Mouse (Mus musculus) forebrain, embryonic 14.5 days (tissue): ENCODE results near the gene 4930451I11Rik. TPM values are rescaled to one million over a fixed set of nuclear protein-coding genes. Genes with fewer than 3 reads are reported as not detected.

Experiments
- ATAC-seq: fragments of 200-750 bp; cut with Nextera tagmentation; 2 replicates; pipeline ENCODE4 v1.8.0; 2017; ENCODE audit warnings: mild to moderate bottlenecking, moderate library complexity
- DNase-seq: peaks from one replicate; pipeline ENCODE4 v3.0.0-alpha.2; 2015; ENCODE audit warnings: low spot score
- H3K27ac ChIP-seq: fragments of 300-500 bp; sonication (generic); 2 replicates; pipeline ENCODE4 v1.5.1; 2014; ENCODE audit warnings: low read depth, mild to moderate bottlenecking, control low read depth, low read length, moderate library complexity
- H3K27me3 ChIP-seq: fragments of 300-500 bp; sonication (generic); replicated peaks from 2 replicates; pipeline ENCODE4 v1.6.1; 2014; ENCODE audit warnings: low read length, control low read depth, mixed read lengths; ENCODE audit not compliant: control insufficient read depth, insufficient read depth
- H3K36me3 ChIP-seq: fragments of 300-500 bp; sonication (generic); 2 replicates; pipeline ENCODE4 v1.6.1; 2014; ENCODE audit warnings: low read length, control low read depth; ENCODE audit not compliant: control insufficient read depth, insufficient read depth
- H3K4me1 ChIP-seq: fragments of 300-500 bp; sonication (generic); 2 replicates; pipeline ENCODE4 v1.6.1; 2014; ENCODE audit warnings: antibody characterized with exemption, low read length, control low read depth; ENCODE audit not compliant: control insufficient read depth, insufficient read depth
- H3K4me2 ChIP-seq: fragments of 300-500 bp; sonication (generic); 2 replicates; pipeline ENCODE4 v1.6.1; 2014; ENCODE audit warnings: mild to moderate bottlenecking, control low read depth, low read length
- H3K4me3 ChIP-seq: fragments of 300-500 bp; sonication (generic); 2 replicates; pipeline ENCODE4 v1.5.1; 2014; ENCODE audit warnings: low read depth, low read length, control low read depth
- H3K9ac ChIP-seq: fragments of 300-500 bp; sonication (generic); 2 replicates; pipeline ENCODE4 v1.6.1; 2014; ENCODE audit warnings: mild to moderate bottlenecking, low read length, control low read depth, moderate library complexity
- H3K9me3 ChIP-seq: fragments of 300-500 bp; sonication (generic); replicated peaks from 2 replicates; pipeline ENCODE4 v1.6.1; 2016; ENCODE audit warnings: low read length, control low read depth, mixed read lengths; ENCODE audit not compliant: control insufficient read depth
- WGBS: fragments of 180-500 bp; shearing (Covaris S2); extraction: QIAGEN DNeasy Blood & Tissue Kit; methylation state at CpG from one replicate; pipeline ENCODE4 v1.1.7; 2014; 5-methylcytosine and 5-hydroxymethylcytosine counted together
- polyA plus RNA-seq: library from polyadenylated mRNA; unstranded; fragments of >200 nt; fragmentation: Nextera tagmentation; extraction: Ambion mirVana; gene quantifications from 2 replicates; pipeline ENCODE4 v1.2.1, GENCODE M21; 2014

4930451I11Rik gene
- polyA plus RNA-seq, 1 experiment from 2014 or later = not detected

DNA sequence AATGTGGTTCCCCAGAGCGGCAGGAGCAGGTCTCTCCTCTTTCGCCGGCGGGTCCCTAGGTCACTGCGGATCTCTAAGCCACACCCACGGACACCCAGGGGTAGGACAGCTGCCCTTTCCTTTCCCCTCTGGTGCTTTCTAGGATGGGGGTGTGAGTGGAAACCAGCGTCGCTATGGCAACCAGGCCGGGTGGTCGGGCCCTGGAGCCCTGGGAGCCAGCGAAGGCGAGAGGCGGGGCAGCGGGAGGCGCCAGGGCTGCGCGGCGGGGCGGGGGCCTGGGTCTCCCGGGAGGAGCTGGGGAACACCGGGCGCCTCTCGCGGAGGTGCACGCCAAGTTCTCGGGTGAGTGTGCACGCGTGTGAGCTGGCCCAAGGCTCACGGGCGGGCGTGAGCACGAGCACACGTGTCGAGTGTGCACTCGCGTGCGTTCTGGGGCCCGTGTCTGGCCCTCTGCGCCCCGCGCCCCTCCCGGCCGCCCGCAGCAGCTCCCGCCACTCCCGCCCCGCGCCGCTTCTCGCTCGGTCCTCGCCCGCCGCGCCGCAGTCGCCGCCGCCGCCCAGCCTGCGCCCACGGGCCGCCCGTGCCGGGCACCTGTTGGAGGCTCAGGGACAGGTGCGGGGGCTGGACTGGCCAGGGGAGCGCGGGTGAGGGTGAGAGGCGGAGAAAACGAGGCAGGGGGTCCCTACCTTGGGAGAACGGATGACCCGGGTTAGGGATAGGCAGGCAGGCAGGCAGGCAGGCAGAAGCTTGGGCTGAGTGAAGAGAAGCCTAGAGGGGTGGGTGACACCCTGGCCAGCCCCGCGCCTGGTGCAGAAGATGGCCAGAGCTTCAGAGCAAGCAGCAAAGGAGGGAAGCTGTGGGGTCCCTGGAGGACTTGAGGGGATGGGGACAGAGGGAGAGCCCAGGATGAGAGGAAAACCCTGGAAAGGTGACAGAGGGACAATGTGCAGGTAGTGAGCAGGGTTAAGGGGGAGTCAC is 16.3 kb upstream of the 4930451I11Rik start:
- Histone ChIP-seq H3K9me3 (no peaks in the 10 kb centered on the region), H3K4me3 (peak overlapping the region; percentile 55), H3K36me3 (peaks cover 12% of the 10 kb centered on the region), H3K9ac (peak overlapping the region; percentile 74), H3K27ac (no peak overlapping the region), H3K27me3 (0 out of 2 replicates have a peak, but pooled peaks cover 8% of the 10 kb centered on the region), H3K4me1 (peaks cover 12% of the 10 kb centered on the region), H3K4me2 (peak overlapping the region; percentile 99)
- DNase-seq (peak; percentile 68), ATAC-seq (peak; percentile 62)
- WGBS = under 1% methylated on average over 73 of the region's 74 CpGs

DNA sequence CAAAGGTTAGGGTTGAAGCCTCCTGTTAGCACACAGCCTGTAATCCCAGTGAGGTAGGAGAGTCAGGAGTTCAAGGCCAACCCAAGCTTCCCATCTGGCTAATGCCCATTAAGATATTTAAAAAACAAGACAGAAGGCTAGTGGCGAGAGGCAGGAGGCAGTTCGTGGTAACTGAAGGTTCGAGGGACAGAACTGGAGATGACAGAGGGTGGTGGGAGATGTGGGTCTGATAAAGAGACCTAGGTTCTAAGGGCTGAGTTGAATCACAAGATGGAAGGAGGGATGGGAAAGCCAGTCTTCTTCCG is 15.6 kb upstream of the 4930451I11Rik start, which contains the start of gene Doc2a:
Gene Doc2a, plus strand, starts transcription at position 301 of the 305 bp plus-strand sequence.
- peak within 1 kb of the TSS; percentile 99 for H3K4me2 ChIP-seq
- 25% methylated on average over 4 of the region's 4 CpGs for WGBS
- ATAC-seq = no peak
- no peak within 1 kb of the TSS for H3K27ac ChIP-seq
- DNase-seq = no peak
- peak within 1 kb of the TSS; percentile 74 for H3K9ac ChIP-seq
- H3K27me3 ChIP-seq = 0 out of 2 replicates have a peak, but pooled peaks cover 8% of the 10 kb centered on the region
- H3K4me1 ChIP-seq = peaks cover 12% of the 10 kb centered on the region
- H3K36me3 ChIP-seq = peaks cover 6% of the 10 kb centered on the region
- H3K9me3 ChIP-seq = no peaks in the 10 kb centered on the region
- H3K4me3 ChIP-seq = peak within 1 kb of the TSS; percentile 55

DNA sequence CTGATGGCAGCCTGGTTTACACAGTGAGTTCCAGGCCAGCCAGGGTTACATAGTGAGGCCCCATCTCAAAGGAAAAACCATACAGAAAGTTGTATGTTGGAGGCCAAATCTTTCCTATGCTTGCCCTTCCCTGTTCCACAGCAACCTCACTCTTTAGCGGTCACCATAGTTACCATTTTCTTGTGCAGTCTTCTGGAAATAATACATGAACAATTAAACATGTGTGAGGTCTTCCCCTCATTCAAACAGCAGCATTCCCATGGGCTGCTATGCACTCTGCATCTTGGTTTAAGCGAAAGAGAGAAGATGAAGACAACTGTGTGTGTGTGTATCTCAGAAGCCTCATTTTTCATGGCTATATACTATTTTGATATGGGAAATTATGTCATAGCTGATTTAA is 14.1 kb upstream of the 4930451I11Rik start:
- ATAC-seq = no peak
- WGBS = 15% methylated on average over 2 of the region's 2 CpGs
- peak; percentile 52 for DNase-seq
- Histone ChIP-seq H3K36me3 (no peaks in the 10 kb centered on the region), H3K9ac (no peak overlapping the region), H3K27me3 (0 out of 2 replicates have a peak, but pooled peaks cover 8% of the 10 kb centered on the region), H3K4me3 (no peak overlapping the region), H3K27ac (no peak overlapping the region), H3K9me3 (no peaks in the 10 kb centered on the region), H3K4me1 (peaks cover 12% of the 10 kb centered on the region), H3K4me2 (no peak overlapping the region)

DNA sequence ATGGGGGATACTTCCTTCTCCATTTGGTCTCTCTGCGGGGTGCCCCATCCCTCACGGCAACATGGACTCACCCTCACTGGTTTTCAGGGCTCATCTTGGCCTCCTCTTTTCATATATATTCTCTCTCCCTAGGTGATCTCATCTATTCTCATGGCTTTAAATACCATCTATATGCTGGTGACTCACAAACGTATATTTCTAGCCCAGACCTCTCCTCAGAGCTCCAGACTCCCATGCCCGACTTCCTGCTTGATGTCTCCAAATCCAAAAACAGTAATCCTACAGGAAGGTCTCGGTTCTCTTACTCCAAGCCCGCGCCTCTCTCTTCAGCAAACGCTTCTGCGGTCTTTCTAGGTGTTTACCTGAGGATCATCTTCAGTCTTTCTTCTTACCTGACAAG is 11.8 kb upstream of the 4930451I11Rik start:
- 76% methylated on average over 9 of the region's 9 CpGs for WGBS
- DNase-seq (no peak), ATAC-seq (no peak)

DNA sequence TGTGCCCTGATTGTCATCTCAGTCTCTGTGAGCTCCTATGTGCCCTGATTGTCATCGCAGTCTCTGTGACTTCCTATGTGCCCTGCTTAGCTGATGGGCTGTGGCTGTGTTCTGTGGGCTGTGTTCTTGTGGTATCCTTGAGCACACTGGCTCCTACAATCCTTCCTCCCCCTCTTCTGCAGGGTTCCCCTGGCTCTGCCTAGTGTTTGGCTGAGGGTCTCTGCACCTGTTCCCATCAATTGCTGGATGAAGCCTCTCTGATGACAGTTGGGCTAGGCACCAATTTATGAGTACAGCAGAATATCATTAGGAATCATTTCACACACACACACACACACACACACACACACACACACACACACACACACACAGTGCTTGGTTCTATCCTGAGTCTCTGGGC is 1.9 kb upstream of the 4930451I11Rik start:
- Histone ChIP-seq H3K9ac (no peak overlapping the region), H3K4me3 (no peak overlapping the region), H3K27ac (no peak overlapping the region), H3K4me2 (no peak overlapping the region), H3K4me1 (no peaks in the 10 kb centered on the region), H3K36me3 (0 out of 2 replicates have a peak, but pooled peaks cover 5% of the 10 kb centered on the region), H3K9me3 (no peaks in the 10 kb centered on the region), H3K27me3 (no peaks in the 10 kb centered on the region)
- DNase-seq (no peak), ATAC-seq (no peak)
- WGBS = 94% methylated on average over 1 of the region's 1 CpGs

More for the DNA sequence above, 11.8 kb upstream of the 4930451I11Rik start:
- H3K9me3 ChIP-seq = no peaks in the 10 kb centered on the region
- no peak overlapping the region for H3K4me2 ChIP-seq
- H3K9ac ChIP-seq = no peak overlapping the region
- peaks cover 5% of the 10 kb centered on the region for H3K4me1 ChIP-seq
- no peaks in the 10 kb centered on the region for H3K27me3 ChIP-seq
- H3K36me3 ChIP-seq = no peaks in the 10 kb centered on the region
- no peak overlapping the region for H3K27ac ChIP-seq
- H3K4me3 ChIP-seq = no peak overlapping the region

DNA sequence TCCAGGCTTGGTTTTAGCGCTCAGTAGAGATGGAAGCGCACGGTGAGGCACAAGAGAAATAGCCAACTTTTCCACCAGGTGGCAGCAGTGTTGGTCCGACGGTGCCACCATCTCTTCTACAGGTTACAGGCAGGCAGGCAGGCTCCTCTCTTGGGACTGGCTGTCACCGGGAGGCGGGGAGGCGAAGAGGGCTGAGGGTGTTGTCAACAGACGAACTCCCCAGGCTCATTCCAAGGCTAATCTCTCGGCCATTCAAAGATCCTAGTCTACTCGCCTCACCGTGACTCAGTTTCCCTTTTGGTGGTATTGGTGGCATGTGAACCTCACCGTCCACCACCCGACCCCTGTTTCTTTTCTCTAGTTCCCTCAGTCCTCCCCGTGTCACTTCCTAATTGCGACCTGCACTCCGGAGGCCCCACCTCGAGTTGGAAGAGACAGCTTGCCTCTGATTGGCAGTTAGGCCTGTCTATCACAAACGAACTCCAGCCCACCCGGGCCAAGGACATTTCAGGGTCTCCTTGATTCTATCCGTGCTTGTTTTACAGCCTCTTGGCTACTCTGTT is 678 bp upstream of the 4930451I11Rik start:
- H3K4me2 ChIP-seq = peak overlapping the region; percentile 57
- ATAC-seq = peak; percentile 91
- WGBS = under 1% methylated on average over 21 of the region's 21 CpGs
- H3K9ac ChIP-seq = no peak overlapping the region
- H3K27me3 ChIP-seq = no peaks in the 10 kb centered on the region
- H3K4me1 ChIP-seq = no peaks in the 10 kb centered on the region
- no peaks in the 10 kb centered on the region for H3K9me3 ChIP-seq
- H3K36me3 ChIP-seq = 0 out of 2 replicates have a peak, but pooled peaks cover 5% of the 10 kb centered on the region
- peak; percentile 88 for DNase-seq
- H3K4me3 ChIP-seq = peak overlapping the region; percentile 23
- 0 out of 2 replicates have a peak overlapping the region, but pooled peaks have one; percentile 5 for H3K27ac ChIP-seq

DNA sequence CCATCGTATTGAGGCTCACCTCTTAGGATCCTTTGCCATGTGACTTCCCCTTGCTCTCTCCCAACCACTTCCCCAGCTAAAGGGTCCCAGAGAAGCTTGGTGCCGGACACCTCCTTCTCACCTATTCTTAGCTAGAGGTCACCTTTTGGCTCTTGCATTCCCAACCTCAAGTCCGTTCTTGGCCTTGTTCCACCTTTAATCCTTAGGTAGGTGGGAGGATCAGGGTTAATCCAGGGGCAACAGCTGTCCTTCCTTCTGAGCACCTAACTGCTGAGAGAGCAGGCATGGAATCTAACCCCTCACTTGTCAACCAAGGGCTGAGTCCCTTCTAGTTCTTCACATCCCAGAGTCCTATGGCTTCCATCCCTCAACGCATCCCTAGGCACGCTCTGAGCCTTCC is 5.5 kb downstream of the 4930451I11Rik start:
- 81% methylated on average over 5 of the region's 5 CpGs for WGBS
- H3K4me1 ChIP-seq = peaks cover 7% of the 10 kb centered on the region
- H3K4me3 ChIP-seq = no peak overlapping the region
- H3K9ac ChIP-seq = no peak overlapping the region; the same call in 1 of the 2 replicates
- H3K9me3 ChIP-seq = no peaks in the 10 kb centered on the region
- no peak for DNase-seq
- H3K27me3 ChIP-seq = no peaks in the 10 kb centered on the region
- H3K36me3 ChIP-seq = peaks cover 8% of the 10 kb centered on the region; the same call in 1 of the 2 replicates
- H3K4me2 ChIP-seq = no peak overlapping the region; the same call in 1 of the 2 replicates
- no peak overlapping the region for H3K27ac ChIP-seq
- no peak for ATAC-seq

DNA sequence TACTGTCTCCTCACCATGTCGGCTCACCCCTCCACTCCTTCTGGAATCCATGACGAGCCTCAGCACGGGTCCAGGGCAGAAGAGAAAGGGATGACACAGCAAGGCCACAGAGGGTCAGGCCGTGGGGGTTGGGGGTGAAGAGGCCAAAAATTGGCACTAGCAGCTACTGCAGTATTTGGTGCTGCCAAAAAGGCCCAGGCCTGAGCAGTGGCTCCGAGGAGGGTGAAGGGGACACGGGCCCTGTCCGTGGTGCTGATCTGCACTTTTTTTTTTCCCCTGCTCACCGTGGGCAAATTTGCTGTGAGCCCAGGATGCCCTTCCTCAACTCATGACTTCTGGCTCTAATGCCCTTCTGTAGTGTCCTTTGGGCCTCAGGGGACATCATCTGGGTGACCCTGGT is 6.0 kb downstream of the 4930451I11Rik start:
- peak overlapping the region; percentile 68; the same call in 1 of the 2 replicates for H3K4me2 ChIP-seq

More for the DNA sequence above, 6.0 kb downstream of the 4930451I11Rik start:
- Histone ChIP-seq H3K27ac (no peak overlapping the region), H3K9ac (no peak overlapping the region), H3K4me1 (peaks cover 7% of the 10 kb centered on the region), H3K36me3 (peaks cover 8% of the 10 kb centered on the region; the same call in 1 of the 2 replicates), H3K9me3 (no peaks in the 10 kb centered on the region), H3K4me3 (no peak overlapping the region), H3K27me3 (no peaks in the 10 kb centered on the region)
- no peak for ATAC-seq
- no peak for DNase-seq
- WGBS = 24% methylated on average over 8 of the region's 8 CpGs
